Mouse (Mus musculus) liver, embryonic 14.5 days (tissue): ENCODE measurements around the gene Agtpbp1.
A peak's percentile ranks its signal among the peaks of the same experiment; 100 is the strongest.

Experiments used
- CTCF ChIP-seq: IDR thresholded peaks from 2 replicates; pipeline ENCODE4 v1.5.1; 2016; ENCODE audit warnings: antibody characterized with exemption, low read depth, control low read depth
- EP300 ChIP-seq: IDR thresholded peaks from 2 replicates; pipeline ENCODE4 v1.6.1; 2016; ENCODE audit warnings: antibody characterized with exemption, low read depth

- peak; percentile 29; the same call in 1 of the 2 replicates for TF ChIP-seq CTCF
- no peak for TF ChIP-seq EP300
Measured at GRCm38 (mm10) chr13:59584481-59584880, 546 bp downstream of the Agtpbp1 start.
